Mouse (Mus musculus) olfactory bulb, adult 2 months (tissue): ENCODE results near the gene Zfp869.
"Not testable (repeated sequence)": the region's sequence is repeated elsewhere in the genome, so short reads cannot be mapped to it uniquely, and the experiment has no call there.

Experiments
- CTCF ChIP-seq: fragments of 200-500 bp; IDR thresholded peaks from 2 replicates; pipeline ENCODE4 v1.5.1; 2012; ENCODE audit warnings: low read depth, mild to moderate bottlenecking, low read length, moderate library complexity; ENCODE audit not compliant: insufficient read depth
- POLR2A ChIP-seq: fragments of 200-500 bp; IDR thresholded peaks from 2 replicates; pipeline ENCODE4 v1.6.1; 2012; ENCODE audit warnings: mild to moderate bottlenecking, low read depth, low read length, moderate library complexity; ENCODE audit not compliant: insufficient read depth

DNA sequence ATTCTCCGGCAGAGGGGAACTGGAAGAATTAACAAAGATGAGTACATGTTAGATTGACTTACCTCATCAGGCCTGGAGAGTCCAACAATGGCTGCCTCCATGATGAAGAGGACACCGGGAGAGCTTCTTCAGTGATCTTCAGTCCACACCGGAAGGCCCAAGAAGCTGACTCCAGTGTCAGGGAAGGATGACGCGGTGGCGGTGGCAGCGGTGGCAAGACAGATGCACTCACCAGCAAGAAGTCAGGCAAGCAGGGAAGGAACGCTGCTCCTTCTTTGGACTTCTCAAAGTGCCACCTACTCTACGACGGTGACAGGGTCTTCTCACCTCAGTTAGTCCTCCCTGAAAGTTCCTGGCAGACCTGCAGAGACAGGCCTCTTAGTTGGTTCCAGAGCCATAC, at the start of gene Zfp869:
- TF ChIP-seq CTCF, POLR2A: not testable (repeated sequence)
